Mouse (Mus musculus) heart, postnatal 0 days (tissue): ENCODE results near the gene Fbxl20.

Experiments
- CTCF ChIP-seq: IDR thresholded peaks from 2 replicates; pipeline ENCODE4 v1.5.1; 2016; ENCODE audit warnings: antibody characterized with exemption, control low read depth, low read depth
- EP300 ChIP-seq: IDR thresholded peaks from 2 replicates; pipeline ENCODE4 v1.6.1; 2016; ENCODE audit warnings: antibody characterized with exemption, low read depth

GRCm38 (mm10) chr11:98035977-98036377 lies 114.2 kb downstream of the Fbxl20 start:
- TF ChIP-seq CTCF: no peak
- no peak for TF ChIP-seq EP300
